Mouse (Mus musculus) CH12.LX (cell line): ENCODE data around the gene Rpl31. TPM values are rescaled to one million over a fixed set of nuclear protein-coding genes. Genes with fewer than 3 reads are reported as not detected.

ENCODE experiments used
- DNase-seq: peaks from one replicate; pipeline ENCODE4 v3.0.0-alpha.2; 2013; ENCODE audit errors: extremely low read depth
- H3K27ac ChIP-seq: 2 replicates; pipeline ENCODE4 v1.5.1; 2012; ENCODE audit warnings: low read depth, mild to moderate bottlenecking, control low read depth, moderate library complexity; ENCODE audit not compliant: insufficient read depth
- H3K27me3 ChIP-seq: replicated peaks from 2 replicates; pipeline ENCODE3; 2012; ENCODE audit warnings: inconsistent platforms
- H3K36me3 ChIP-seq, 2 experiments: replicated peaks in 1 of 2; 2 replicates each; pipeline versions ENCODE3 to v1.6.1; 2012; ENCODE audit warnings: inconsistent platforms in 1 of 2, low read length in 1 of 2, mild to moderate bottlenecking in 1 of 2, mixed read lengths in 1 of 2, moderate library complexity in 1 of 2; ENCODE audit not compliant: control insufficient read depth in 1 of 2, insufficient read depth in 1 of 2
- H3K4me1 ChIP-seq, 2 experiments: 2 replicates each; pipeline ENCODE4 v1.6.1; 2012; ENCODE audit warnings: inconsistent platforms in 1 of 2, moderate library complexity in 1 of 2; ENCODE audit not compliant: insufficient read depth in 2 of 2, control insufficient read depth in 1 of 2
- H3K4me2 ChIP-seq: 2 replicates; pipeline ENCODE4 v1.6.1; 2012; ENCODE audit warnings: low read depth, mild to moderate bottlenecking, control low read depth; ENCODE audit not compliant: poor library complexity, insufficient read depth, severe bottlenecking
- H3K4me3 ChIP-seq, 3 experiments: fragments of 150-350 bp in 1 of 3; sonication (generic) in 1 of 3; replicated peaks in 1 of 3; 2 replicates each; pipeline versions ENCODE3 to v1.5.1; 2011 to 2012; ENCODE audit warnings: low read depth in 2 of 3, low read length in 2 of 3, mild to moderate bottlenecking in 2 of 3, moderate library complexity in 2 of 3, control low read depth in 1 of 3, improper control_type of control experiment in 1 of 3, inconsistent platforms in 1 of 3, mixed read lengths in 1 of 3; ENCODE audit not compliant: poor library complexity in 1 of 3
- H3K79me2 ChIP-seq: replicated peaks from 2 replicates; pipeline ENCODE4 v1.6.1; 2012; ENCODE audit warnings: mild to moderate bottlenecking, moderate library complexity; ENCODE audit not compliant: control insufficient read depth, poor library complexity, insufficient read depth, severe bottlenecking; ENCODE audit errors: extremely low read depth
- H3K9ac ChIP-seq: 2 replicates; pipeline ENCODE4 v1.6.1; 2012; ENCODE audit warnings: low read depth, mild to moderate bottlenecking, control low read depth, moderate library complexity; ENCODE audit not compliant: insufficient read depth
- H3K9me3 ChIP-seq: replicated peaks from 2 replicates; pipeline ENCODE3; 2012; ENCODE audit warnings: low read length, inconsistent platforms, mixed read lengths
- BHLHE40 ChIP-seq: IDR thresholded peaks from 2 replicates; pipeline ENCODE4 v1.6.1; 2011; ENCODE audit warnings: mild to moderate bottlenecking, low read depth, low read length, improper control_type of control experiment
- CTCF ChIP-seq, 2 experiments: IDR thresholded peaks in 1 of 2; conservative IDR thresholded peaks in 1 of 2; 2 replicates each; pipeline ENCODE4 v1.5.1; 2011 to 2012; ENCODE audit warnings: low read depth in 2 of 2, low read length in 2 of 2, improper control_type of control experiment in 1 of 2, inconsistent platforms in 1 of 2, mild to moderate bottlenecking in 1 of 2, moderate library complexity in 1 of 2
- E2F4 ChIP-seq: IDR thresholded peaks from 2 replicates; pipeline ENCODE4 v1.6.1; 2011; ENCODE audit warnings: low read depth, low read length, improper control_type of control experiment; ENCODE audit not compliant: insufficient replicate concordance
- ELF1 ChIP-seq: IDR thresholded peaks from 2 replicates; pipeline ENCODE4 v1.6.1; 2014; ENCODE audit warnings: low read depth, mild to moderate bottlenecking, inconsistent platforms, low read length, improper control_type of control experiment
- EP300 ChIP-seq: IDR thresholded peaks from 2 replicates; pipeline ENCODE4 v1.6.1; 2011; ENCODE audit warnings: low read length, improper control_type of control experiment
- ETS1 ChIP-seq: conservative IDR thresholded peaks from 2 replicates; pipeline ENCODE4 v1.6.1; 2012; ENCODE audit warnings: low read depth, mild to moderate bottlenecking, inconsistent platforms, low read length, improper control_type of control experiment, moderate library complexity
- GABPA ChIP-seq: IDR thresholded peaks from 2 replicates; pipeline ENCODE4 v1.6.1; 2012; ENCODE audit warnings: low read depth, low read length, improper control_type of control experiment, inconsistent platforms; ENCODE audit not compliant: insufficient replicate concordance
- JUND ChIP-seq: conservative IDR thresholded peaks from 2 replicates; pipeline ENCODE4 v1.6.1; 2011; ENCODE audit warnings: low read depth, low read length, improper control_type of control experiment
- MAX ChIP-seq: IDR thresholded peaks from 2 replicates; pipeline ENCODE4 v1.6.1; 2011; ENCODE audit warnings: low read length, improper control_type of control experiment
- MEF2A ChIP-seq: IDR thresholded peaks from 2 replicates; pipeline ENCODE4 v1.6.1; 2014; ENCODE audit warnings: low read depth, mild to moderate bottlenecking, inconsistent platforms, low read length, improper control_type of control experiment, borderline replicate concordance
- NELFE ChIP-seq: IDR thresholded peaks from 2 replicates; pipeline ENCODE4 v1.6.1; 2011; ENCODE audit warnings: low read depth, low read length, improper control_type of control experiment
- PAX5 ChIP-seq: IDR thresholded peaks from 2 replicates; pipeline ENCODE4 v1.6.1; 2012; ENCODE audit warnings: low read length, inconsistent platforms, mixed read lengths
- POLR2A ChIP-seq: IDR thresholded peaks from 2 replicates; pipeline ENCODE4 v1.6.1; 2011; ENCODE audit warnings: low read depth, mild to moderate bottlenecking, improper control_type of control experiment, low read length
- SIN3A ChIP-seq: IDR thresholded peaks from 2 replicates; pipeline ENCODE4 v1.6.1; 2012; ENCODE audit warnings: low read length, improper control_type of control experiment, inconsistent platforms
- SMC3 ChIP-seq: IDR thresholded peaks from 2 replicates; pipeline ENCODE4 v1.6.1; 2011; ENCODE audit warnings: low read depth, low read length, improper control_type of control experiment
- TBP ChIP-seq: conservative IDR thresholded peaks from 2 replicates; pipeline ENCODE4 v1.6.1; 2011; ENCODE audit warnings: low read depth, low read length, improper control_type of control experiment
- TCF12 ChIP-seq: IDR thresholded peaks from 2 replicates; pipeline ENCODE4 v1.6.1; 2014; ENCODE audit warnings: low read depth, mild to moderate bottlenecking, inconsistent platforms, low read length, improper control_type of control experiment
- UBTF ChIP-seq: IDR thresholded peaks from 2 replicates; pipeline ENCODE4 v1.6.1; 2012; ENCODE audit warnings: low read depth, mild to moderate bottlenecking, inconsistent platforms, low read length, improper control_type of control experiment, moderate library complexity
- USF1 ChIP-seq: IDR thresholded peaks from 2 replicates; pipeline ENCODE4 v1.6.1; 2014; ENCODE audit warnings: low read depth, mild to moderate bottlenecking, inconsistent platforms, low read length, improper control_type of control experiment
- USF2 ChIP-seq: conservative IDR thresholded peaks from 2 replicates; pipeline ENCODE4 v1.6.1; 2011; ENCODE audit warnings: low read depth, low read length, improper control_type of control experiment
- dilution Hi-C: fragments of 300-500 bp; cut with MboI; formaldehyde crosslinking; loops from 2 replicates; pipeline ENCODE4 v1.14.3; 2020; ENCODE audit warnings: low sequenced_read_pairs; ENCODE audit not compliant: extremely low pct_unique_long_range_greater_than_20kb, extremely low pct_ligation_motif_present
- in situ Hi-C: fragments of 300-500 bp; cut with MboI; formaldehyde crosslinking; loops from 3 replicates; pipeline ENCODE4 v1.14.3; 2019; ENCODE audit warnings: low sequenced_read_pairs, low pct_ligation_motif_present, low pct_unique_long_range_greater_than_20kb, mixed read lengths
- polyA plus RNA-seq: library from polyadenylated mRNA; unstranded; fragments of >175 nt; gene quantifications from 2 replicates; pipeline ENCODE4 v1.2.1, GENCODE M21; 2012; ENCODE audit warnings: low read depth; ENCODE audit not compliant: insufficient read length
- total RNA-seq, 2 experiments: library from RNA; depleted of rRNA; stranded (reverse); fragments of 300-350 nt in 1 of 2; fragments of >200 nt in 1 of 2; gene quantifications; 2 replicates each; pipeline ENCODE4 v1.2.3; 2012 to 2014

The Rpl31 gene
- total and polyA plus RNA-seq, 3 experiments: 949 to 1,766 (median 1,044) TPM

DNA sequence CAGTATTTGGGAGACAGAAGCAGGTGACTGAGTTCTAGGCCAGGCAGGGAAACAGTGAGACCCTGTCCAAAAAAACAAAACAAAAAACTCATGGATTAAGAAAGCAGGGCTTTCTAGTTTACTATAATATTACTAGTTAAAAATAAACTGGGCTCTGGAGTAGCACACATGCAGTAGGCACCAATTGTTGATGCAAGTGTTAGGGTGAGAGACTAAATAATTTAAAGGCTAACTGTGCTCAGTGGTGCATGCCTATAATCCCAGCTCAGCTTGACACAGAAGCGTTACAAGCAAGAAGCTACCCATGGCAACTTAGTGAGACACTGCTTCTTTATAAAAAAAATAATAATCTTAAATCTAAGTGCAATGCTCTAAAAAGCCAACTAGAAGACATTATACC lies 10.9 kb downstream of the Rpl31 start:
- dilution Hi-C loops (no loop called here), in situ Hi-C loops (no loop called here)
- peaks cover 0 to 7% of the 10 kb centered on the region in 2 experiments; a peak in 2 of 4 replicates for H3K4me1 ChIP-seq
- H3K4me2 ChIP-seq: no peak overlapping the region
- no peak overlapping the region for H3K27ac ChIP-seq
- peaks cover 5 to 28% of the 10 kb centered on the region in 2 experiments for H3K36me3 ChIP-seq
- H3K27me3 ChIP-seq: no peaks in the 10 kb centered on the region
- TF ChIP-seq MEF2A (no peak), NELFE (no peak)
- H3K9me3 ChIP-seq: no peaks in the 10 kb centered on the region
- H3K4me3 ChIP-seq: no peak overlapping the region
- no peak overlapping the region for H3K9ac ChIP-seq
- DNase-seq: no peak
- H3K79me2 ChIP-seq: no peaks in the 10 kb centered on the region

DNA sequence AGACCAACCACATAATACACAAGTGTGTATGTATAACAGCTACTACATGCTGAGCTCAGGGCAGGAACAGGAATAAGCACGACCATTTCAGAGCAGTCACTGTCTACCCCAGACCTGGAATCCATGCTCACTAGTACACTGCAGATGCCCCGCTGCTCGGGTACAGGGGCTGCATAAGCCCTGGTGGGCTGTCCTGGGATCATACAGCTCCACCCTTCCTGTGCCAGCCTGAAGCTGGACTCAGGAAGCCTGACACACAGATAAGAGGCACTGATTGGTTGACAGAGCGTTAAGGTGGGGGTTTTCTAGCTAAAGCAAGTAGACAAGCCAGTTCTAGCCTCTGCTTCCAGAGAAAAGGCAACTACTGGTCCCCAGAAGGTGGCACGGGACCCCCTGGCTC lies 11.4 kb downstream of the Rpl31 start:
- H3K36me3 ChIP-seq: peaks cover 4 to 23% of the 10 kb centered on the region in 2 experiments
- no peaks in the 10 kb centered on the region for H3K79me2 ChIP-seq
- TF ChIP-seq UBTF (no peak), TBP (no peak), USF2 (no peak), NELFE (no peak), PAX5 (no peak), POLR2A (no peak), ETS1 (no peak), BHLHE40 (no peak), CTCF (conservative IDR thresholded peaks at IDR 0.05 in 1 of 2, IDR thresholded peaks at IDR 0.05 in 1 of 2; ENCODE audit: low read depth in 2 of 2, low read length in 2 of 2) (no peak), JUND (no peak), ELF1 (no peak), SIN3A (no peak), MAX (no peak), E2F4 (no peak), SMC3 (no peak), EP300 (no peak), USF1 (no peak), GABPA (no peak), TCF12 (no peak)
- H3K27me3 ChIP-seq: no peaks in the 10 kb centered on the region
- in situ Hi-C loops (no loop called here), dilution Hi-C loops (no loop called here)
- H3K27ac ChIP-seq: no peak overlapping the region
- H3K4me2 ChIP-seq: no peak overlapping the region
- H3K4me3 ChIP-seq: no peak overlapping the region
- no peak for DNase-seq
- H3K9ac ChIP-seq: no peak overlapping the region
- no peaks in the 10 kb centered on the region for H3K9me3 ChIP-seq
- H3K4me1 ChIP-seq: peaks cover 0 to 7% of the 10 kb centered on the region in 2 experiments; a peak in 2 of 4 replicates
